Mouse (Mus musculus) kidney, embryonic 15.5 days (tissue): ENCODE data around the gene Dyrk2. TPM values are rescaled to one million over a fixed set of nuclear protein-coding genes. Genes with fewer than 3 reads are reported as not detected.
A peak's percentile ranks its signal among the peaks of the same experiment; 100 is the strongest.

ENCODE experiments used
- ATAC-seq: fragments of 200-750 bp; cut with Nextera tagmentation; replicated peaks from 2 replicates; pipeline ENCODE4 v1.8.0; 2017; ENCODE audit warnings: moderate TSS enrichment; ENCODE audit not compliant: low FRiP score
- H3K27ac ChIP-seq: fragments of 300-500 bp; sonication (generic); 2 replicates; pipeline ENCODE4 v1.5.1; 2015; ENCODE audit warnings: mild to moderate bottlenecking, inconsistent platforms
- H3K27me3 ChIP-seq: fragments of 300-500 bp; sonication (generic); 2 replicates; pipeline ENCODE4 v1.6.1; 2015; ENCODE audit warnings: inconsistent platforms
- H3K36me3 ChIP-seq: fragments of 300-500 bp; sonication (generic); 2 replicates; pipeline ENCODE4 v1.6.1; 2015; ENCODE audit warnings: inconsistent platforms
- H3K4me1 ChIP-seq: fragments of 300-500 bp; sonication (generic); 2 replicates; pipeline ENCODE4 v1.6.1; 2015; ENCODE audit warnings: inconsistent platforms
- H3K4me2 ChIP-seq: fragments of 300-500 bp; sonication (generic); 2 replicates; pipeline ENCODE4 v1.6.1; 2015; ENCODE audit warnings: moderate library complexity, mild to moderate bottlenecking, inconsistent platforms
- H3K4me3 ChIP-seq: fragments of 300-500 bp; sonication (generic); replicated peaks from 2 replicates; pipeline ENCODE4 v1.5.1; 2015; ENCODE audit warnings: mild to moderate bottlenecking, inconsistent platforms
- H3K9ac ChIP-seq: fragments of 300-500 bp; sonication (generic); 2 replicates; pipeline ENCODE4 v1.6.1; 2015; ENCODE audit warnings: mild to moderate bottlenecking, inconsistent platforms
- H3K9me3 ChIP-seq: fragments of 300-500 bp; sonication (generic); replicated peaks from 2 replicates; pipeline ENCODE4 v1.6.1; 2016; ENCODE audit warnings: inconsistent platforms
- WGBS: fragments of 180-500 bp; shearing (Covaris S2); methylation state at CpG from one replicate; pipeline ENCODE4 v1.1.7; 2015; ENCODE audit warnings: mixed read lengths; 5-methylcytosine and 5-hydroxymethylcytosine counted together
- polyA plus RNA-seq: library from polyadenylated mRNA; unstranded; fragments of >200 nt; fragmentation: Nextera tagmentation; extraction: Ambion mirVana; gene quantifications from 2 replicates; pipeline ENCODE4 v1.2.1, GENCODE M21; 2015

Gene Dyrk2
- polyA plus RNA-seq, 1 experiment from 2014 or later = 9.3 TPM

DNA sequence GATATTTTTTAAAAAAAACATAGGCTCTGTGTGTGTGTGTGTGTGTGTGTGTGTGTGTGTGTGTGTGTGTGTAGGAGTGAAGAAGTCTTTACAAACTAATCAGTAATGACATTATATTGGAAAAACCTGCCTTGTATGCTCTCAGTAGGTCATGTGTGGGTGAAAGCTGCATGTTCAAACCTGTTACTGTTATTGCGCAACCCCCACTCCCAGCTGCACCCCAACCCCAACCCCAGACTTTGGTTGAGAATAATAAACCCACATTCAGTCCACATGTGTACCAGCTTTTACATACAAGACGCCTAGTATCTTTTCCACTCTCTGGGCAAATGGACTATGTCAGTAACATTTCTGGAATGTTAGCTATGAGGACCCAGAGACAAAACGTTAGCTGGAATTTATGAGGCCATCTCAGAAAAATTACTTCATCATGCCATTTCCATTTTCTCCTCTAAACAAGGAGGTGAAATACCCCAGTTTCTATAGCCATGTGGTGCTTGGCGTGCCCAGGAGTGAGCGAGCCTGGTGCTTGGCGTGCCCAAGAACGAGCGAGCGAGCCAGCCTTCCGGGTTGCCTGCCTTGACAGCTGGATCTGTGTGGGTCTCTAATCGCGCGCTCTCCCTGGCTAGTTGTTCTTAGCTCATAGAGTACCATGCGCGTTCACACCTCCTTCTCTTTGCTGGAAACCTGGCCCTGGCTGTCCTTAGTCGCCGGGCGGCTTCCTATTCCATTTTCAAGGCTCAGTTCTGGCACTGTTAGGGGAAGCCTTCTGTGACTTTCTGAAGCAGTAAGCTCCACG, 30.5 kb downstream of the Dyrk2 start:
- H3K27ac ChIP-seq = no peak overlapping the region
- H3K4me1 ChIP-seq = no peaks in the 10 kb centered on the region
- no peaks in the 10 kb centered on the region for H3K36me3 ChIP-seq
- no peaks in the 10 kb centered on the region for H3K9me3 ChIP-seq
- no peak overlapping the region for H3K4me2 ChIP-seq
- WGBS = 90% methylated on average over 19 of the region's 19 CpGs
- H3K4me3 ChIP-seq = no peak overlapping the region
- H3K9ac ChIP-seq = no peak overlapping the region
- no peak for ATAC-seq
- H3K27me3 ChIP-seq = no peaks in the 10 kb centered on the region

DNA sequence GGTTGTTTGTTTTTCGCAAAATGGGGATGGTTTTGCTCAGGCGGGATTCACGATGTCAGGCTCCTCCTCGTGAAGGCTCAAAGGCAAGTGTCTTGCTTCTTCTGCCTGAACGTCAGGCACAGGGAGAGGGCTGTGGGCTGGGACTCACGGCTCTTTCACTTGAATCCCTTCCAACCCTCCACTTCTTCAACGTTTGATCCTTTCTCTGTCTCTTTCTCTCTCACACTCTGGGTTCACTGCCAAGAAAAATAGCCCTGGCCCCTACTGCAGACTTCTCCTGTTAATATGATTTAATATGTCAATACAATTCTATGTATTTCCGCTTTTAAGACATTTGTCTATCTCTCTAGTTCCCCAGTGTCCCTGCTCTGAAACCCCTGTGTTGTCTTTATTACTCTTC, 32.4 kb downstream of the Dyrk2 start:
- Histone ChIP-seq H3K4me2 (peak overlapping the region; percentile 35), H3K9ac (no peak overlapping the region), H3K27ac (no peak overlapping the region), H3K9me3 (no peaks in the 10 kb centered on the region), H3K4me1 (no peaks in the 10 kb centered on the region), H3K36me3 (no peaks in the 10 kb centered on the region), H3K4me3 (no peak overlapping the region), H3K27me3 (no peaks in the 10 kb centered on the region)
- no peak for ATAC-seq
- 44% methylated on average over 8 of the region's 8 CpGs for WGBS

DNA sequence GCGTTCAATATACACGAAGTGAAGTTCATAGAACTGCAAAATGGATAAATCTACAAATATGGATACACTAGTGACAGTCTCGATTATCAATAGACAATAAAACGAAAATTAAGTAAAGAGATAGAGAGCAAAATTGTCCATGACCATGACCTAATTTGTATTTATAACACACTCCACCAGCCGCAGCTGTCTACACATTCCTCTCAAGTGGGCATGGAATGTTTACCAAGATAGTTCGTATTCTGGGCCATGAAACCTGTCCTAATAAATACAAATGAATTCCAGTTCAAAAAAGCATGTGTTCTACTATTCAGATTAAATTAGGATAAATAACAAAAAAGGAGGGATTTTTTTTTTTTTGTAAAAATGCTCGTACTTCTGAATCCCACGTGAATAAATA, 38.8 kb downstream of the Dyrk2 start:
- no peak overlapping the region for H3K27ac ChIP-seq
- no peak overlapping the region for H3K9ac ChIP-seq
- no peak overlapping the region for H3K4me3 ChIP-seq
- H3K4me1 ChIP-seq = no peaks in the 10 kb centered on the region
- H3K36me3 ChIP-seq = no peaks in the 10 kb centered on the region
- no peak for ATAC-seq
- WGBS = 81% methylated on average over 8 of the region's 8 CpGs
- no peaks in the 10 kb centered on the region for H3K27me3 ChIP-seq
- no peak overlapping the region for H3K4me2 ChIP-seq
- H3K9me3 ChIP-seq = no peaks in the 10 kb centered on the region

DNA sequence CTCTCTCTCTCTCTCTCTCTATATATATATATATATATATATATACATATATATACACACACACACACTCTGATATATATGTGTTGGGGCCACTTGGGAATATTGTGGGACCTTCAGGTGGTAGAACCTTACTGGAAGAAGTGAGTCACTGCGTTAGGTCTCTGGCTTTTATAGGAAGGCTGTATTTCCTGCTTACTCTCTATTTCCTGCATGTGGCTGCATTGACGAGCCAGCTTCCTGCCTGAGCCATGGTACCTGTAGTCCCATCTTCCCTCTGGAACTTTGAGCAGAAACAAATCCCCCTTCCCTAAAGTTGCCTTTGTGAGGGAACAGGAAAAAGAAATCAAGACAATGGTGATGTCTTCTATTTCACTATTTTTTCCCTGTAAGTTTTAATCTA, 40.4 kb downstream of the Dyrk2 start:
- H3K9me3 ChIP-seq = no peaks in the 10 kb centered on the region
- H3K4me2 ChIP-seq = no peak overlapping the region
- H3K4me1 ChIP-seq = no peaks in the 10 kb centered on the region
- H3K36me3 ChIP-seq = no peaks in the 10 kb centered on the region
- no peak overlapping the region for H3K4me3 ChIP-seq
- WGBS = 68% methylated on average over 2 of the region's 2 CpGs
- H3K9ac ChIP-seq = no peak overlapping the region
- H3K27me3 ChIP-seq = no peaks in the 10 kb centered on the region
- ATAC-seq = no peak
- H3K27ac ChIP-seq = no peak overlapping the region

DNA sequence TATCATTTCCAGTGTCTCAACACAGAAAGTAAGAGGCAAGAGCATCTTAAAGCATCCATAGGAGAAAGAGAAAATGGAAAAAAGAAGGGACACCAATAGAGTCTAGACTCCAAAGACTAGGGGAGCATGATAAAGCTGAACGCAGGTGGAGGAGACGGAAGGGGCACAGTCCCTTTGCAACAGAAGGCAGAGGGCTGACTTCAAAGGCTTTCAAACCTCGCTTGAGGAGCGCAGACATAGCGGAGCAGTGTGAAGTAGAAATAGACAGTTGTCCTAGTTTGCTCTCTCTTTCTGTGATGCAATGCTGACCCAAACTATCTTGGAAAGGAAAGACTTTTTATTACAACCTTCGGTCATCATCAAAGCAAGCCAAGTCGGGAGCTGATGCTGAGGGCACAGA, 42.9 kb downstream of the Dyrk2 start:
- no peak overlapping the region for H3K4me3 ChIP-seq
- no peak for ATAC-seq
- H3K27ac ChIP-seq = no peak overlapping the region
- H3K4me2 ChIP-seq = no peak overlapping the region
- H3K9me3 ChIP-seq = no peaks in the 10 kb centered on the region
- 90% methylated on average over 7 of the region's 7 CpGs for WGBS
- no peak overlapping the region for H3K9ac ChIP-seq
- H3K27me3 ChIP-seq = no peaks in the 10 kb centered on the region
- no peaks in the 10 kb centered on the region for H3K4me1 ChIP-seq
- H3K36me3 ChIP-seq = no peaks in the 10 kb centered on the region

DNA sequence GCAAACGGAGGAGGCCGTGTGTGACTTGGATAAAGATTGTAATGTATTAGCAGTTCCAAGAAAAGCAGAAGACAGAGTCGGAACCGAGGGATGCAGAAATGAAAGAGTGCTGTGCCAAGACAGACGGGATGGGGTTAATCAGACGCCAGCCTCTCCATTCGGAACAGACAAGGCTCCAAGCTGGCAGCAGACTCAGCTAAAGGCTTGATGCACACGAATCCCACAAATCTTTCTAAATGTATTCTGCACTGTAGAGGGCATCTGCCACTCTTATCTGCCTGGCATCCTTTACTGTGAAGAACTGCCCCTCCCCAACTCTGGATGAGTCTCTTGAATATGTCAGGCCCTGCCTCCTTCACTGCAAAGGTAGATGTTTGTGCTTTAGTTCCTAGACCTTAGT, 45.2 kb downstream of the Dyrk2 start:
- peaks cover 4% of the 10 kb centered on the region; the same call in 1 of the 2 replicates for H3K4me1 ChIP-seq
- H3K9me3 ChIP-seq = no peaks in the 10 kb centered on the region
- ATAC-seq = no peak
- no peaks in the 10 kb centered on the region for H3K36me3 ChIP-seq
- H3K4me2 ChIP-seq = no peak overlapping the region
- H3K27me3 ChIP-seq = no peaks in the 10 kb centered on the region
- no peak overlapping the region for H3K4me3 ChIP-seq
- no peak overlapping the region for H3K27ac ChIP-seq
- H3K9ac ChIP-seq = no peak overlapping the region
- WGBS = 79% methylated on average over 8 of the region's 8 CpGs

DNA sequence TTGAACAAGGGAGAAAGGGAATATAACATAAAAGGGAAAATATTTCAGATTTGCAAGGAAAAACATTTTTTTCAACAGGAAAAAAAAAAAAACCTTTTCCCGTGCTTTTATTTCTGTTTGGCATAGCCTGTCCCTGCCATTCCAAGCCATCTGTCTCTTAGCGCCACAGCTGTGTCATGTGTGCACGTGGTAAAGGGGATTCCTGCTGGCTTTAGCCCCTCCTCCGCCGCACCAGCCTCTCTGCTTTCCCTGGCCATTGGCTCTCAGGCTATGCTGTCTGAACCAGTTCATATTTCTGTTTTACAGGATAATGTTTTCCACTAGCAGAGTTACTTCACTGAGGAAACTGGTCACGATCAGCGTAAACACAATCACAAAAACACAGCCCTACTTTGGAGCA, 49.1 kb downstream of the Dyrk2 start:
- Histone ChIP-seq H3K4me3 (no peak overlapping the region), H3K27me3 (no peaks in the 10 kb centered on the region), H3K9ac (no peak overlapping the region), H3K4me1 (peaks cover 4% of the 10 kb centered on the region; the same call in 1 of the 2 replicates), H3K36me3 (no peaks in the 10 kb centered on the region), H3K9me3 (no peaks in the 10 kb centered on the region), H3K27ac (no peak overlapping the region), H3K4me2 (no peak overlapping the region)
- WGBS = 30% methylated on average over 7 of the region's 7 CpGs
- ATAC-seq = peak; percentile 83; the same call in 1 of the 2 replicates

DNA sequence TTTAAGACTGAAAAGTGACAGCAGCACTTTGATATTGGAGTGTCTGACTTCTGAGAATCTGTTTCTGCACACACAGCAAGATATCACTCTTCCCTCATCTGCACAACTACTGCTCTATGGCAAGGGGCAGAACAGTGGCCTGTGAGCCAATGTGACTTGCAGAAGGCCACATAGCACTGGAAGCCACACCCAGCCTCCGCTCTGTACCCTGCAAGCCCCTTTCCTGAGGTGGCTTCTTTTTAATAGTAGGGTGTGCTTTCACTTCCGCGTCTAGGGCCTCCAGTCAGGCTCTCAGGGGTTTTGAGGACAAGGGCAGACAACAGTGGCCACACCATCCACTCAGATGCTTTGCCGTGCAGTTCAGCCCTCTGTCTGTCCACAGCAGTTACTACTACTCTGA, 50.2 kb downstream of the Dyrk2 start:
- 88% methylated on average over 4 of the region's 4 CpGs for WGBS
- H3K27ac ChIP-seq = no peak overlapping the region
- H3K9ac ChIP-seq = no peak overlapping the region
- H3K4me3 ChIP-seq = no peak overlapping the region
- H3K9me3 ChIP-seq = no peaks in the 10 kb centered on the region
- peaks cover 4% of the 10 kb centered on the region; the same call in 1 of the 2 replicates for H3K4me1 ChIP-seq
- no peaks in the 10 kb centered on the region for H3K36me3 ChIP-seq
- no peak for ATAC-seq
- H3K4me2 ChIP-seq = no peak overlapping the region
- no peaks in the 10 kb centered on the region for H3K27me3 ChIP-seq

DNA sequence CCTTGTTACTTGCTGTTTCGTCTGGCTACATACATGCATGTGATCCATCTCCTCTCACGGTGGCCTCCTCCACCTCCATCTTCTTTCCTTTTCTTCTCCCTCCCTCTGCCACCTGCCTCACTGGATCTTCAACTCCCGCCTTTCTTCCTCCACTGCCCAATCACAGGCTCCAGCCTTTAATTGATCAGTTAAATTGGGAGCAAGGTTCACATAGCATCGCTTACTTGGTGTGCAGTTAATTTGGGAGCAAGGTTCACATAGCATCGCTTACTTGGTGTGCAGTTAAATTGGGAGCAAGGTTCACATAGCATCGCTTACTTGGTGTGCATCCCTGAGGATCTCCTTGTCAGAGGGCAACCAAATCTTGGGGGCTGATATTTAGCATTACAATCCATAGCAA, 52.9 kb downstream of the Dyrk2 start:
- H3K27me3 ChIP-seq = no peaks in the 10 kb centered on the region
- H3K4me3 ChIP-seq = no peak overlapping the region
- peak; percentile 40; the same call in 1 of the 2 replicates for ATAC-seq
- no peak overlapping the region for H3K4me2 ChIP-seq
- no peaks in the 10 kb centered on the region for H3K9me3 ChIP-seq
- H3K27ac ChIP-seq = no peak overlapping the region
- 86% methylated on average over 6 of the region's 6 CpGs for WGBS
- no peak overlapping the region for H3K9ac ChIP-seq
- H3K4me1 ChIP-seq = peaks cover 4% of the 10 kb centered on the region; the same call in 1 of the 2 replicates
- no peaks in the 10 kb centered on the region for H3K36me3 ChIP-seq

DNA sequence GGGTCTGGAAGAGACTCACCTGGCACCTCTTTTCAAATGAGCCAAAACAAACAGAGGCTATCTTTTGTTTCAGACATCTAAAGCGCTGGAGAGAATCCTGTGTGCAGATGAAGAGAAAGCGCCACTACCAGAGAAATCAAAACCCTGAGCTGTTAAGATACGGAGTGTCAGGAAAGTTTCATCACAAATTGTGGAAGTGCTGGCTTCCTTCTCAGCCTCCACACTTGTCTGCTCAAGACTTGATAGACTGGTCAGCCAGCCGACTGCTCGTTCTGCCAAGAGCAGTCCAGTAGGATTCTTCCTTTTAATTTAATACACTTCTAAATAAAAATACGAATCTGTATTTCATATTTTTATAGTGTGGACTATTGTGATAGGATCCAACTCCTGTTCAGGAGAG, 58.1 kb downstream of the Dyrk2 start:
- WGBS = 61% methylated on average over 6 of the region's 6 CpGs
- Histone ChIP-seq H3K36me3 (no peaks in the 10 kb centered on the region), H3K4me1 (peaks cover 14% of the 10 kb centered on the region), H3K9me3 (no peaks in the 10 kb centered on the region), H3K4me3 (no peak overlapping the region), H3K4me2 (no peak overlapping the region), H3K27ac (0 out of 2 replicates have a peak overlapping the region, but pooled peaks have one; percentile 33), H3K9ac (no peak overlapping the region), H3K27me3 (no peaks in the 10 kb centered on the region)
- ATAC-seq = no peak

DNA sequence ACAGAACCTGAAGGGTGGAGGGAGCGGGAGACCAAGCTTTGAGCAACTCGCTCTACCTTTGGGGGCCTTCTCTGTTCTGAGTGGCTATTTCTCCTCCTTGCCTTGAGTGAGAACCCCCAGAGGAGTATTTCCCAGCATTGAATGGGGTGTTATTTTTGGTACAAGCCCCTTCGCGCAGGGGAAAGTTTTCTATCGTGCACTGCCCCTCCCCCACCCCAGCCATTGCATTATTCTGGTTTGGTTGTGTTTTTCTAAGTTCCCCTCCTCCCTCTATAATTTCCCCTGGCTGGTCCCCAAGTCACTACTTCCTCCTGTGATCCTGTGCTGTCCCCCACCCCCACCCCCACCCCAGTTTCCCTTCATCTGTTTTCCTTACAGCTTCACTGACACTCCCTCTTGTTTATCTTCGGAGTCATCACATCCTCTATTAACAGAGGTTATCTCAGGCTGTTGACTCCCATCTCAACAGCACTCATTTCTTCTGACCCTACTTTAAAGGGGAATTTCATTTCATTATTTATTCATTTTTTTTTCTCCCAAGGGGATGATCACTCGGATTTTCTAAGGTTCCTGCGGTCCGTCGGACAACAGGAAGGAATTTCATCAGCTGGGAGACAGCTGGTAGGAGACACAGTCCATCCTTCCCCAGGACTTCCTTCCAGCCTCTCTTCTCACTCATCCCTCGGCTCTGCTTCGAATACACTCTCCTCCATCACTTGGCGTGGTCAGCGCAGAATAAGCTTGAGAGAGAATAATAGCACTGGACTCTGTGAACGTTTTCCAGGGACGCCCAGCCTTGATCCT, 58.9 kb downstream of the Dyrk2 start:
- H3K36me3 ChIP-seq = no peaks in the 10 kb centered on the region
- H3K27ac ChIP-seq = peak overlapping the region; percentile 48; the same call in 1 of the 2 replicates
- peaks cover 14% of the 10 kb centered on the region for H3K4me1 ChIP-seq
- H3K9me3 ChIP-seq = no peaks in the 10 kb centered on the region
- ATAC-seq = peak; percentile 73
- H3K27me3 ChIP-seq = no peaks in the 10 kb centered on the region
- no peak overlapping the region for H3K9ac ChIP-seq
- H3K4me3 ChIP-seq = no peak overlapping the region; the same call in 1 of the 2 replicates
- H3K4me2 ChIP-seq = peak overlapping the region; percentile 49
- WGBS = 20% methylated on average over 16 of the region's 16 CpGs
